Mouse (Mus musculus) midbrain, embryonic 11.5 days (tissue): ENCODE results near the gene Fam129c. TPM values are rescaled to one million over a fixed set of nuclear protein-coding genes. Genes with fewer than 3 reads are reported as not detected.

Source experiments
- ATAC-seq: fragments of 200-750 bp; cut with Nextera tagmentation; 2 replicates; pipeline ENCODE4 v1.8.0; 2017; ENCODE audit warnings: moderate TSS enrichment, moderate library complexity; ENCODE audit not compliant: low FRiP score
- DNase-seq: peaks from one replicate; pipeline ENCODE4 v3.0.0; 2015; ENCODE audit warnings: low spot score; ENCODE audit errors: missing footprints
- H3K27ac ChIP-seq: fragments of 300-500 bp; sonication (generic); 2 replicates; pipeline ENCODE4 v1.5.1; 2014; ENCODE audit warnings: low read depth, low read length
- H3K27me3 ChIP-seq: fragments of 300-500 bp; sonication (generic); 2 replicates; pipeline ENCODE4 v1.6.1; 2014; ENCODE audit warnings: mild to moderate bottlenecking, low read length, moderate library complexity, mixed read lengths; ENCODE audit not compliant: control insufficient read depth, insufficient read depth
- H3K36me3 ChIP-seq: fragments of 300-500 bp; sonication (generic); 2 replicates; pipeline ENCODE4 v1.6.1; 2014; ENCODE audit warnings: mild to moderate bottlenecking, low read length, moderate library complexity, mixed read lengths; ENCODE audit not compliant: control insufficient read depth, insufficient read depth
- H3K4me1 ChIP-seq: fragments of 300-500 bp; sonication (generic); 2 replicates; pipeline ENCODE4 v1.6.1; 2014; ENCODE audit warnings: low read length; ENCODE audit not compliant: control insufficient read depth, insufficient read depth
- H3K4me2 ChIP-seq: fragments of 300-500 bp; sonication (generic); 2 replicates; pipeline ENCODE4 v1.6.1; 2014; ENCODE audit warnings: mild to moderate bottlenecking, moderate library complexity
- H3K4me3 ChIP-seq: fragments of 300-500 bp; sonication (generic); 2 replicates; pipeline ENCODE4 v1.5.1; 2014; ENCODE audit warnings: low read depth, low read length
- H3K9ac ChIP-seq: fragments of 300-500 bp; sonication (generic); 2 replicates; pipeline ENCODE4 v1.6.1; 2014; ENCODE audit warnings: low read length
- H3K9me3 ChIP-seq: fragments of 300-500 bp; sonication (generic); 2 replicates; pipeline ENCODE4 v1.6.1; 2016; ENCODE audit warnings: low read length; ENCODE audit not compliant: control insufficient read depth
- whole genome bisulfite sequencing: fragments of 180-500 bp; shearing (Covaris S2); extraction: QIAGEN DNeasy Blood & Tissue Kit; methylation state at CpG from one replicate; pipeline ENCODE4 v1.1.7; 2014; 5-methylcytosine and 5-hydroxymethylcytosine counted together
- polyA plus RNA-seq: library from polyadenylated mRNA; unstranded; fragments of >200 nt; fragmentation: Nextera tagmentation; extraction: Ambion mirVana; gene quantifications from 2 replicates; pipeline ENCODE4 v1.2.1, GENCODE M21; 2014

The Fam129c gene
- polyA plus RNA-seq, 1 experiment from 2014 or later, result 3.6 TPM

- no peaks in the 10 kb centered on the region for H3K9me3 ChIP-seq
- H3K4me2 ChIP-seq, result peak overlapping the region; percentile 90
- WGBS, result under 1% methylated on average over 41 of the region's 41 CpGs
- peak; percentile 89 for ATAC-seq
- 0 out of 2 replicates have a peak, but pooled peaks cover 3% of the 10 kb centered on the region for H3K27me3 ChIP-seq
- no peaks in the 10 kb centered on the region for H3K36me3 ChIP-seq
- H3K4me3 ChIP-seq, result peak overlapping the region; percentile 45
- peak overlapping the region; percentile 64 for H3K9ac ChIP-seq
- H3K27ac ChIP-seq, result 0 out of 2 replicates have a peak overlapping the region, but pooled peaks have one; percentile 4
- H3K4me1 ChIP-seq, result peaks cover 6% of the 10 kb centered on the region
- peak; percentile 98 for DNase-seq
Observed at GRCm38 (mm10) chr8:71570291-71570954, 27.0 kb upstream of the Fam129c start.

- no peak for ATAC-seq
- Histone ChIP-seq H3K4me1 (peaks cover 6% of the 10 kb centered on the region), H3K4me3 (no peak overlapping the region), H3K9me3 (no peaks in the 10 kb centered on the region), H3K27me3 (0 out of 2 replicates have a peak, but pooled peaks cover 3% of the 10 kb centered on the region), H3K9ac (no peak overlapping the region), H3K27ac (no peak overlapping the region), H3K4me2 (no peak overlapping the region), H3K36me3 (no peaks in the 10 kb centered on the region)
- DNase-seq, result no peak
- WGBS, result 85% methylated on average over 2 of the region's 2 CpGs
Observed at GRCm38 (mm10) chr8:71572077-71572476, 25.4 kb upstream of the Fam129c start.

GRCm38 (mm10) chr8:71572847-71573633 is 24.4 kb upstream of the Fam129c start:
- WGBS, result 82% methylated on average over 9 of the region's 9 CpGs
- Histone ChIP-seq H3K27ac (no peak overlapping the region), H3K9ac (no peak overlapping the region), H3K9me3 (no peaks in the 10 kb centered on the region), H3K4me3 (no peak overlapping the region), H3K36me3 (no peaks in the 10 kb centered on the region), H3K27me3 (0 out of 2 replicates have a peak, but pooled peaks cover 3% of the 10 kb centered on the region), H3K4me2 (no peak overlapping the region), H3K4me1 (peaks cover 6% of the 10 kb centered on the region)
- ATAC-seq (no peak), DNase-seq (no peak)

GRCm38 (mm10) chr8:71574426-71574825 is 23.0 kb upstream of the Fam129c start:
- Histone ChIP-seq H3K27me3 (no peaks in the 10 kb centered on the region), H3K4me2 (no peak overlapping the region), H3K4me1 (peaks cover 6% of the 10 kb centered on the region), H3K9me3 (no peaks in the 10 kb centered on the region), H3K27ac (no peak overlapping the region), H3K9ac (no peak overlapping the region), H3K36me3 (no peaks in the 10 kb centered on the region), H3K4me3 (no peak overlapping the region)
- ATAC-seq, result no peak
- no peak for DNase-seq
- WGBS, result 83% methylated on average over 7 of the region's 7 CpGs

- Histone ChIP-seq H3K4me1 (peaks cover 6% of the 10 kb centered on the region), H3K27me3 (no peaks in the 10 kb centered on the region), H3K4me3 (no peak overlapping the region), H3K27ac (no peak overlapping the region), H3K4me2 (no peak overlapping the region), H3K9ac (no peak overlapping the region), H3K9me3 (no peaks in the 10 kb centered on the region), H3K36me3 (no peaks in the 10 kb centered on the region)
- no peak for ATAC-seq
- 71% methylated on average over 1 of the region's 1 CpGs for WGBS
- DNase-seq, result no peak
Observed at GRCm38 (mm10) chr8:71575020-71575419, 22.4 kb upstream of the Fam129c start.

- DNase-seq (no peak), ATAC-seq (no peak)
- no peaks in the 10 kb centered on the region for H3K4me1 ChIP-seq
- no peak overlapping the region for H3K27ac ChIP-seq
- H3K9ac ChIP-seq, result no peak overlapping the region
- H3K9me3 ChIP-seq, result no peaks in the 10 kb centered on the region
- H3K4me3 ChIP-seq, result no peak overlapping the region
- H3K4me2 ChIP-seq, result no peak overlapping the region
- H3K27me3 ChIP-seq, result no peaks in the 10 kb centered on the region
- H3K36me3 ChIP-seq, result no peaks in the 10 kb centered on the region
- 77% methylated on average over 4 of the region's 4 CpGs for WGBS
Observed at GRCm38 (mm10) chr8:71577856-71578387, 19.5 kb upstream of the Fam129c start.

- no peak for DNase-seq
- no peak overlapping the region for H3K27ac ChIP-seq
- H3K4me3 ChIP-seq, result no peak overlapping the region
- no peaks in the 10 kb centered on the region for H3K4me1 ChIP-seq
- H3K9ac ChIP-seq, result no peak overlapping the region
- H3K4me2 ChIP-seq, result no peak overlapping the region
- no peaks in the 10 kb centered on the region for H3K27me3 ChIP-seq
- H3K36me3 ChIP-seq, result no peaks in the 10 kb centered on the region; the same call in 1 of the 2 replicates
- ATAC-seq, result no peak
- 67% methylated on average over 1 of the region's 1 CpGs for WGBS
- no peaks in the 10 kb centered on the region for H3K9me3 ChIP-seq
Observed at GRCm38 (mm10) chr8:71579009-71579408, 18.4 kb upstream of the Fam129c start.

- no peak overlapping the region for H3K9ac ChIP-seq
- no peaks in the 10 kb centered on the region for H3K27me3 ChIP-seq
- DNase-seq (no peak), ATAC-seq (no peak)
- H3K4me2 ChIP-seq, result no peak overlapping the region
- no peaks in the 10 kb centered on the region for H3K9me3 ChIP-seq
- 86% methylated on average over 14 of the region's 14 CpGs for WGBS
- H3K36me3 ChIP-seq, result peaks cover 3% of the 10 kb centered on the region
- no peaks in the 10 kb centered on the region for H3K4me1 ChIP-seq
- H3K27ac ChIP-seq, result no peak overlapping the region
- H3K4me3 ChIP-seq, result no peak overlapping the region
Observed at GRCm38 (mm10) chr8:71579476-71579875, 18.0 kb upstream of the Fam129c start.

- Histone ChIP-seq H3K9me3 (no peaks in the 10 kb centered on the region), H3K4me1 (no peaks in the 10 kb centered on the region), H3K36me3 (peaks cover 4% of the 10 kb centered on the region), H3K9ac (no peak overlapping the region), H3K27ac (no peak overlapping the region), H3K27me3 (no peaks in the 10 kb centered on the region), H3K4me2 (no peak overlapping the region), H3K4me3 (no peak overlapping the region)
- DNase-seq (no peak), ATAC-seq (no peak)
- WGBS, result 34% methylated on average over 9 of the region's 9 CpGs
Observed at GRCm38 (mm10) chr8:71580201-71580600, 17.2 kb upstream of the Fam129c start.
